Mouse (Mus musculus) large intestine, adult 2 months (tissue): ENCODE measurements around the gene Ptgis. TPM values are rescaled to one million over a fixed set of nuclear protein-coding genes. Genes with fewer than 3 reads are reported as not detected.

Experiments
- DNase-seq: peaks from one replicate; pipeline ENCODE4 v3.0.0-alpha.2; 2012; ENCODE audit warnings: low read depth, low spot score
- WGBS: fragments of 180-500 bp; shearing (Covaris S2); methylation state at CpG from one replicate; pipeline ENCODE4 v1.1.7; 2018; 5-methylcytosine and 5-hydroxymethylcytosine counted together
- polyA plus RNA-seq: library from polyadenylated mRNA; depleted of rRNA; stranded (reverse); fragments of >200 nt; gene quantifications from 2 replicates; pipeline ENCODE4 v1.2.3, GENCODE M21; 2012

Ptgis gene
- polyA plus RNA-seq, 1 experiment: 8.6 TPM

- no peak for DNase-seq
- WGBS: 65% methylated on average over 2 of the region's 2 CpGs
Observed at GRCm38 (mm10) chr2:167265021-167265420, 24.6 kb upstream of the Ptgis start.

DNA sequence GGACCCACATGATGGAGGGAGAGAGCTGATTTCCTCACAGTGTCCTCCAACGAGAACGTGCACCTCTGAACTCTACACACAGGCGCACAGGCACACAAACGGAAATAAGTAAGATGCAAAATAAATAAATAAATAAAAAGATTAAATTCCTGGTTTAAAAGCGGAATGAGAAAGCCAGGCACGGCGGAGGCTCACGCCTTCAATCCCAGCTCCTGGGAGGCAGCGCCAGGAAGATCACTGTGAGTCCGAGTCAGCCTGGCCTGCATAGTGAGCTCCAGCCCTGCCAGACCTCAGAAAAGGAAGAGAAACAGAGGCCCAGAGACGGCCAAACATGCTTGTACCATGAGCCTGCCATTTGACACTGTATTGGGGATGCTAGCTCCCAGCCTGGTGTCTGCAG, 23.5 kb upstream of the Ptgis start:
- WGBS: 91% methylated on average over 11 of the region's 11 CpGs

DNA sequence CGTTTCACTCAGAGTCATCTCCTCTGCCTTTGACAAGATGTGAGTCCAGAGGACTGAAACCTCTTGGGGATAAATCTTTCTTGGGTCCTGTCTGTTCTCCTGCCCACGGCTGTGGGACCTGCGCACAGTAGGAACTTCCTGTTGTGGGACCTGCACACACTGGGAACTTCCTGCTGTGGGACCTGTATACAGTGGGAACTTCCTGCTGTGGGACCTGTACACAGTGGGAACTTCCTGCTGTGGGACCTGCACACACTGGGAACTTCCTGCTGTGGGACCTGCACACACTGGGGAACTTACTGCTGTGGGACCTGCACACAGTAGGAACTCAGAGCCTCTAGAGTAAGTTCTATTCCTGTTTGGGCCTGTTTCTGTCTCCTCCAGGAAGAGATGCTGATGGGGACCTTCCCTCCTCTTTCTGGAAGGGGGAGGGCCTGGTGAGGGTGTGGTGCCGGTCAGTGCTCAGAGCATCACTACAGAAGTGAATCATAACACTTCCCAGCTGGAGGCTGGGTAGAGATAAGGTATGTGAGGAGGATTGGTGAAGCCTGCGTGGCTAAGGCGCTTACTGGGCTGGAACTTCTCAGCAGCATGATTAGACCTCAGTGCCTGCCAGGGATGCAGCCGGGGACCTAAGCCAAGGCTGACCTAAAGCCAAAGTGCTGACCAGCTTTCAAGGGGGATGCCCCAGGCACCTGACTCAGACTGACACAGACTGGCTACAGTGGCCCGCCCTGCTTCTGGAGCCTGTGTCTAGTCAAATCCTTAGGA, 22.8 kb upstream of the Ptgis start:
- WGBS: 80% methylated on average over 8 of the region's 8 CpGs
- DNase-seq: no peak

More for the DNA sequence above, 23.5 kb upstream of the Ptgis start:
- no peak for DNase-seq

- DNase-seq: no peak
- WGBS: 50% methylated on average over 10 of the region's 10 CpGs
Observed at GRCm38 (mm10) chr2:167262433-167262832, 22.0 kb upstream of the Ptgis start.

GRCm38 (mm10) chr2:167261106-167261505, 20.7 kb upstream of the Ptgis start:
- 69% methylated on average over 4 of the region's 4 CpGs for WGBS
- DNase-seq: no peak

- 23% methylated on average over 3 of the region's 3 CpGs for WGBS
Observed at GRCm38 (mm10) chr2:167257790-167258189, 17.4 kb upstream of the Ptgis start.

GRCm38 (mm10) chr2:167254808-167255207, 14.4 kb upstream of the Ptgis start:
- DNase-seq: no peak
- 74% methylated on average over 6 of the region's 6 CpGs for WGBS

More at GRCm38 (mm10) chr2:167257790-167258189, 17.4 kb upstream of the Ptgis start:
- no peak for DNase-seq

DNA sequence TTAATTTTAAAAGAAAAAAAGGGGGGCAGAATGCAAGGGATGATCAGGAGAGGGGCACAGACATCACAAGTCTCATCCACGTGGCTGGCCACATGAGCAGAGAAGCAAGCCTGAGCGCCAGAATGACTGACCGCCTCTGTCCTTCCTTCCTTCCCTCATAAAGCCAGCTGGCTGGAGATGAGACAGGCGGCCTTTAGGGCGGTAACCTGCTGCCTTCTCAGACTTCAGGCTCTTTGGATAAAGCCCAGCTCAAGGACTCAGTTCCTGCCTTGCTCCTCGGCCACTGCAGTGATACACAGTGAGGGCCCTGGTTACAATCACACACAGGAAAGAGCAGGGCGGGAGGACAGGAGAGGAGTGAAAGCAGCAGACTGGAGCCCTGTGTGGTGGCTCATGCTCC, 13.8 kb upstream of the Ptgis start:
- DNase-seq: no peak
- 41% methylated on average over 7 of the region's 7 CpGs for WGBS

DNA sequence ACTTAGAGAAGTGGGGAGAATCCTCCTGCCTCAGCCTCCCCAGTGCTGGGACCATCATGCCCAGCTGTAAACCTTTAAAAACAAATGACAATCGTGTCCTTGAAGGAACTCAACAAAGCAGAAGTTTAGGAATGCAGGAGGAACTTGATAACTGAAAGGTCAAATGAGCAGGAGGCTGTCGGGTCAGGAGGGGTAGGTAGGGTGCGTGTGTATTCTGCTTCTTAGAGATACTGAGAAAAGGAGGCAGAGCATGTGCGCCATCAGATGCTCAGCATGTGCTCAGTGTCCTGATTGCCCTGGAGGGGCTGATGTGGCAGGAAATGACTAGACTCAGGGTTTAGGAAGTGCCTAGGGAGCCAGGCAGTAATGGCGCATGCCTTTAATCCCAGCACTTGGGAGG, 13.1 kb upstream of the Ptgis start:
- 75% methylated on average over 5 of the region's 5 CpGs for WGBS
- DNase-seq: no peak

GRCm38 (mm10) chr2:167252057-167252687, 11.8 kb upstream of the Ptgis start:
- WGBS: 47% methylated on average over 3 of the region's 3 CpGs
- no peak for DNase-seq

DNA sequence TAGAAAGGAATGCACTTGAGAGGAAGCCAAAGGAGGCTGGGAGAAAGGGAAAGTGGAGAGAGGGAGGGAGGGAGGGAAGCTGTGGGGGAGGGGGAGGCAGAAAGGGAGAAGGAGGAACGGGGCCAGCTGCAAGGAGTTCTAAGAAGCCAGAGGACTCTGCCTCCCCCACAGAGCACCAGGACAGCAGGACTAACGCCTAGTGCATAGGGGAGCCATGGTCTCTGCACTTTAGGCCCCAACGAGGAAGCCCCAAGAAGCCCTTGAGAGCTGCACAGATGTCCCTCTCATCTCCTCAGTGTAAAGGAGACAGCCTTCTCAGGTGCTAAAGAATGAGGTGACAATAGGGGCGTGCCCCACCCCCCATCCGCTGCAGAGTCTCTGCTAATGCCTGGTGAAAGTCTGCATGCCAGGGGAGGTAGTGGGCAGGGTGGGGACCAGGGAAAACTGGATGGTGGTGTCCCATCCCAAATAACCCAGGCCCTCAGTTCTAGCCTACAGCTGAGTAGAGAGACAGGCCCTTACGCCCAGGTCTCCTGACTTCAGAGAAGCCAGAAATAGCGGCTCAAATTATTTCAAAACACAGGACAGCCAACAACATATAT, 10.4 kb upstream of the Ptgis start:
- WGBS: 33% methylated on average over 7 of the region's 7 CpGs
- no peak for DNase-seq

- WGBS: 51% methylated on average over 11 of the region's 11 CpGs
- no peak for DNase-seq
Observed at GRCm38 (mm10) chr2:167250003-167250735, 9.8 kb upstream of the Ptgis start.

DNA sequence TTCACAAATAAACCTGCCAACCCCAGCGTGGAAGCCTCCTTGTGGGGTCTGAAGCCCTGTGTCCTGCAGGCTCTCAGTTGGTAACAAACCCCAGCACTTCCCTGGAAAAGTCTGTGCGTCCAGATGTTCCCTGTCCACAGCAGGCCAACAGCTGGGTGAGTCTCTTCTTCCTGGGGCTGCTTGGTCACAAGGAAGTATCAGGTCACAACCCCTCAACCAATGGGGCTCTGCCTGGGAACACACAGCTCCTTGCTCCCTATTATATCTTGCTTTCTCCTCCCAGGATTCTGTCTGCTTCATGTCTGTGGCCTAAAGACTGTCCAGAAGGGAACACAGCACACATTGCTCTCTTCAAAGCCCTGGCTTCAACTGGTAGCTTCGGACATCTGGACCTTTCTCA, 9.2 kb upstream of the Ptgis start:
- DNase-seq: no peak
- WGBS: 63% methylated on average over 3 of the region's 3 CpGs

- DNase-seq: no peak
- WGBS: 48% methylated on average over 2 of the region's 2 CpGs
Observed at GRCm38 (mm10) chr2:167247823-167248222, 7.4 kb upstream of the Ptgis start.

GRCm38 (mm10) chr2:167246704-167247103, 6.3 kb upstream of the Ptgis start:
- DNase-seq: no peak
- 75% methylated on average over 7 of the region's 7 CpGs for WGBS

GRCm38 (mm10) chr2:167244892-167245291, 4.5 kb upstream of the Ptgis start:
- WGBS: 72% methylated on average over 4 of the region's 4 CpGs
- DNase-seq: no peak

- whole genome bisulfite sequencing: 84% methylated on average over 4 of the region's 4 CpGs
- DNase-seq: no peak
Observed at GRCm38 (mm10) chr2:167243831-167244563, 3.6 kb upstream of the Ptgis start.

GRCm38 (mm10) chr2:167239262-167239661, 1.1 kb downstream of the Ptgis start:
- DNase-seq: no peak
- WGBS: 33% methylated on average over 12 of the region's 12 CpGs

GRCm38 (mm10) chr2:167237224-167237623, 3.2 kb downstream of the Ptgis start:
- WGBS: 75% methylated on average over 9 of the region's 9 CpGs
- no peak for DNase-seq

DNA sequence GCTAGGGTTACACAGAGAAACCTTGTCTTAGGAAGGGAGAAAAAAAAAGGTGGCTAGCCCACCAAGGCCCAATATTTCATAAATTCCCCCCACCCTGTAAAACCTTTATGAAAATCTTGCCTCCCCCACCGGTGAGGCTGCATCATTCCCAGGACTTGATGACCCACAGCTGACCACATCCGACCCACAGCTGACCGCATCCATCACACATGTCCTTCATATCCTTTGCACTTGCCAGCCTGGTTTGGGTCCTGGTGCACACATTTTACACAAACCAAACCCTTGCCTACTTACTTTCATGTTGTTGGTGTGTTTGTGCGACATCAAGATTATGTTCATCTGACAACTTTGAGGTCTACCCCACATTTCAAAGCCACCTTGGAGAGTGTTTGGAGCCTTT, 4.2 kb downstream of the Ptgis start:
- DNase-seq: no peak
- WGBS: 96% methylated on average over 4 of the region's 4 CpGs
